Mouse (Mus musculus) forebrain, embryonic 16.5 days (tissue): ENCODE data around the gene Pank1. TPM values are rescaled to one million over a fixed set of nuclear protein-coding genes. Genes with fewer than 3 reads are reported as not detected.

Experiments used
- ATAC-seq: fragments of 200-750 bp; cut with Nextera tagmentation; 2 replicates; pipeline ENCODE4 v1.8.0; 2017; ENCODE audit warnings: mild to moderate bottlenecking, moderate library complexity
- H3K27ac ChIP-seq: fragments of 300-500 bp; sonication (generic); 2 replicates; pipeline ENCODE4 v1.5.1; 2014; ENCODE audit warnings: low read length, control low read depth
- H3K27me3 ChIP-seq: fragments of 300-500 bp; sonication (generic); replicated peaks from 2 replicates; pipeline ENCODE4 v1.6.1; 2014; ENCODE audit warnings: low read length; ENCODE audit not compliant: control insufficient read depth, insufficient read depth
- H3K36me3 ChIP-seq: fragments of 300-500 bp; sonication (generic); 2 replicates; pipeline ENCODE4 v1.6.1; 2014; ENCODE audit not compliant: control insufficient read depth, insufficient read depth
- H3K4me1 ChIP-seq: fragments of 300-500 bp; sonication (generic); replicated peaks from 2 replicates; pipeline ENCODE4 v1.6.1; 2014; ENCODE audit warnings: low read length; ENCODE audit not compliant: control insufficient read depth, insufficient read depth
- H3K4me2 ChIP-seq: fragments of 300-500 bp; sonication (generic); 2 replicates; pipeline ENCODE4 v1.6.1; 2014; ENCODE audit warnings: mild to moderate bottlenecking, low read length, control low read depth
- H3K4me3 ChIP-seq: fragments of 300-500 bp; sonication (generic); replicated peaks from 2 replicates; pipeline ENCODE4 v1.5.1; 2014; ENCODE audit warnings: mild to moderate bottlenecking, low read length, control low read depth
- H3K9ac ChIP-seq: fragments of 300-500 bp; sonication (generic); replicated peaks from 2 replicates; pipeline ENCODE4 v1.6.1; 2014; ENCODE audit warnings: low read depth, low read length, control low read depth
- H3K9me3 ChIP-seq: fragments of 300-500 bp; sonication (generic); 2 replicates; pipeline ENCODE4 v1.6.1; 2016; ENCODE audit warnings: low read length; ENCODE audit not compliant: control insufficient read depth
- WGBS: fragments of 180-500 bp; shearing (Covaris S2); extraction: QIAGEN DNeasy Blood & Tissue Kit; methylation state at CpG from one replicate; pipeline ENCODE4 v1.1.7; 2014; 5-methylcytosine and 5-hydroxymethylcytosine counted together
- polyA plus RNA-seq: library from polyadenylated mRNA; unstranded; fragments of >200 nt; fragmentation: Nextera tagmentation; extraction: Ambion mirVana; gene quantifications from 2 replicates; pipeline ENCODE4 v1.2.1, GENCODE M21; 2015

Pank1 gene
- polyA plus RNA-seq, 1 experiment from 2014 or later: 5.2 TPM

DNA sequence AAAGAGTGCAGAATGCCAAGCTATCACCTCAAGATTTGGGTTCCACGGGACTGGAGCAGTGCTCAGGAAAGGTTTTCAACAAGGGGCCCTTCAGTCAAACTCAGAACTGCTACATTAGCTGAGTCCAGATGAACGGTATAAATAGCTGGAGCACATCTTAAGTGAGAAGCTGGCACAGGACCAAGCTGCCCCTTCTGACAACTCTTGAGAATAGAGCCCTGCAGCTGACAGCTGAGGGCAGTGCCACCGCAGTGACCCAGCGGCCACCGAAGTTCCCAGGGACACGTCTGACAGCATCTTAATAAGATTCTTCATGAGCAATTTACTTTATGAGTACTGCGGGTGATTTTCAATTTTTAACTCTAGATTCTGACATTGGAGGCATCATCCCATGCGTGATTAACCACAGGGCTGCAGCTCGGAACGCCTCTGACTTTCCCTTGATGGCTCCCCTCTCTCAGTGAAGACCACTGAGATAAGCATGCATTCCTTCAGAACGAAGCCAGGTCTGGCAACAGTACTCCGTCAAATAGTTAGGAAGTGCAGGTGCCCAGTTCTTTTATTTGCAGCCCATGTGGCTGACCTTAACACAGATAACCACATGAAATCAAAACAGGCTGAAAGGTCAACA lies 23.1 kb downstream of the Pank1 start:
- H3K27ac ChIP-seq: no peak overlapping the region
- 0 out of 2 replicates have a peak, but pooled peaks cover 3% of the 10 kb centered on the region for H3K4me1 ChIP-seq
- no peak overlapping the region for H3K4me2 ChIP-seq
- no peaks in the 10 kb centered on the region for H3K27me3 ChIP-seq
- no peaks in the 10 kb centered on the region for H3K9me3 ChIP-seq
- WGBS: 60% methylated on average over 12 of the region's 12 CpGs
- ATAC-seq: no peak
- no peak overlapping the region for H3K9ac ChIP-seq
- H3K36me3 ChIP-seq: no peaks in the 10 kb centered on the region
- H3K4me3 ChIP-seq: no peak overlapping the region

DNA sequence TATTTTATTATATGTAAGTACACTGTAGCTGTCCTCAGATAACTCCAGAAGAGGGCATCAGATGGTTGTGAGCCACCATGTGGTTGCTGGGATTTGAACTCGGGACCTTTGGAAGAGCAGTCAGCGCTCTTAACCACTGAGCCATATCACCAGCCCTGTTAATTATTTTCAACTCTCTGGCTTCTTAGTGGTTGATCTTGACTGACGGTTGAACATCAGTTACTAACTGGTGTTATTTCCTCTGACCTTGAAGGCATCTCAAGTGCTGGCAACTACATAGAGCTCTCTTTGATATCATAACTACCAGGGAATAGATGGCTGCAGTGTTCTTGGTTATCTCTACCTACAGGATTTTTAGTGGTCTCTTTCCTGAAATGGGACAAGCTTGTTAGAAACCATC lies 28.1 kb downstream of the Pank1 start:
- no peak for ATAC-seq
- H3K36me3 ChIP-seq: no peaks in the 10 kb centered on the region
- no peaks in the 10 kb centered on the region for H3K27me3 ChIP-seq
- H3K4me3 ChIP-seq: no peak overlapping the region
- no peaks in the 10 kb centered on the region for H3K9me3 ChIP-seq
- H3K4me1 ChIP-seq: no peaks in the 10 kb centered on the region
- no peak overlapping the region for H3K27ac ChIP-seq
- WGBS: 94% methylated on average over 3 of the region's 3 CpGs
- no peak overlapping the region for H3K9ac ChIP-seq
- no peak overlapping the region for H3K4me2 ChIP-seq

DNA sequence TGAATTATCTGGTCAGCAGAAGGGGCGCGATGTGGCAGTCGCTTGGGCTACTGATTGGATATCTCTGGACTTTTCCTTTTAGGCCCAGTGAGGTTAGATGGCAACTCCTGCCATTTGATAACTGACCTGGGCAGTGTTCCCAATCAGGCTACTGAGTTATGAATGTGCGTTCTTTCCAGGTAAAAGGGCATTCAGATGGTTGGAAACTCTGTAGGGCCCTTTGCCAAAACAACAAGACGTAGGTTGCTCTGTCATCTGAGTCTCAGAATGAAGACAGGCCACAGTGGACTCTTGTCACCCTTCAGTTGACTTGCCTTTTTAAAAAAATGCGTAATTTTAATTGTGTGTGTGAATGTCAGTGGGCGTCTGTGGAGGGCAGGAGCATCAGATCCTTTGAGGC lies 29.8 kb downstream of the Pank1 start:
- Histone ChIP-seq H3K27me3 (no peaks in the 10 kb centered on the region), H3K4me3 (no peak overlapping the region), H3K36me3 (no peaks in the 10 kb centered on the region), H3K9me3 (no peaks in the 10 kb centered on the region), H3K9ac (no peak overlapping the region), H3K27ac (no peak overlapping the region), H3K4me2 (no peak overlapping the region), H3K4me1 (no peaks in the 10 kb centered on the region)
- 96% methylated on average over 7 of the region's 7 CpGs for WGBS
- no peak for ATAC-seq

DNA sequence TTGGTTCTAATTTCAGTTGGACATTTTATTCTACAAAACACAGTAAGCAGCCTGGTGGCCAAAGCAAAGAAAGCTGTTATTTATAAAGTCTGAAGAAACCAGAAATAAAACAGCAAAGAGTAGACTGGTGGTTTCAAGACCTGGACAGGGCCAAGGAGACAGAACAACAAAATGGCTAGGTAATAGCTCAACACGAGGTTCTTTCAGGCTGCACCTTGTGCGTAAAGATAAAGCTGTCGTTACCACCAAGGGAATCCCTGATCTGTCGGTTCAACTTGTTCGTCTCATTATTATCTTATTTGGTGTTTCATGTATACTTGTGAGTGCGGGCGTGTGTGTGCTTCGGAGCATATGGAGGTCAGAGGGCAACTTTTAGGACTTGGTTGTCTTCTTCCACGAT lies 31.1 kb downstream of the Pank1 start:
- H3K4me2 ChIP-seq: no peak overlapping the region
- H3K4me1 ChIP-seq: no peaks in the 10 kb centered on the region
- ATAC-seq: no peak
- 95% methylated on average over 9 of the region's 9 CpGs for WGBS
- H3K27me3 ChIP-seq: no peaks in the 10 kb centered on the region
- H3K9ac ChIP-seq: no peak overlapping the region
- H3K27ac ChIP-seq: no peak overlapping the region
- H3K4me3 ChIP-seq: no peak overlapping the region
- no peaks in the 10 kb centered on the region for H3K9me3 ChIP-seq
- no peaks in the 10 kb centered on the region for H3K36me3 ChIP-seq

DNA sequence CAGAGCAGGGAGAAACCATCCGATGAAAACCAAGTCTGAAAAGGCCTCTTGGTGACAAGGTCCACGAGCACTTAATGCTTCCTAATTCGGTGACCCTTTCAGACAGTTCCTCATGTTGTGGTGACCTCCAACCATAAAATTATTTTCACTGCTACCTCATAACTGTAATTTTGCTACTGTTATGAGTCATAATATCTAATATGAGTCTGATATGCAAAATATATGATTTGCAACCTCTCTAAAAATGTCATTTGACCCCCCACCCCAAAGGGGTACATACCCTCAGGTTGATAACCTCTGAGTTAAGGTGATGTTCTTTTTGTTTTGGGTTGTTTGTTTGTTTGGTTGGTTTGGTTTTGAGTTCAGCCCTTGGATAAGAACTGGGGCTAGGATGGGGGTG lies 32.2 kb downstream of the Pank1 start:
- Histone ChIP-seq H3K9me3 (no peaks in the 10 kb centered on the region), H3K4me2 (no peak overlapping the region), H3K27ac (no peak overlapping the region), H3K27me3 (no peaks in the 10 kb centered on the region), H3K36me3 (no peaks in the 10 kb centered on the region), H3K4me3 (no peak overlapping the region), H3K9ac (no peak overlapping the region), H3K4me1 (no peaks in the 10 kb centered on the region)
- 85% methylated on average over 3 of the region's 3 CpGs for WGBS
- no peak for ATAC-seq

DNA sequence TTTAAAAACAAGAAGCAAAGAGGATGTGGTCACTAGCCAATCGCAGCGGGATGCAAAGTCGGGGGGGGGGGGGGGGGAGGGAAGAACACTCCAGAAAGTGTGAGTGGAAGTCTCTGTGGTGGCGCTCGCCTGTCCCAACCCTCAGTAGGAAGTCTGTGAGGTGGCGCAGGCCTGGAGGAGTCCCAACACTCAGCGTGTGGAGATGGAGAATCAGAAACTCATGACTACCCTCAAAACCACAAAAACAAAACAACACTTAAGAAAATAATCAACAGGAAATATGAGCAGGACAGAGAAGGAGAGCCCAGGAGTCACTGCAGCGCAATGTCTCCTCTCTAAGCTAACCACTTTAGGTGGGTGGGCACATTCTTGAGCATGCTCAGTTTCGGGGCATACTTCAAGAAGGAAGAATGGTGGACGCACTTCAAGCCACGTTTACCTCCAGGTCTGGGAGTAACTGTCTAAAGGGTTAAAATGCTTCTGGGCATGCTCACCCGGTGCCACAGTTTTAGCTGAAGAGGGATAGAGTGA lies 32.7 kb downstream of the Pank1 start:
- H3K36me3 ChIP-seq: no peaks in the 10 kb centered on the region
- no peak overlapping the region for H3K4me2 ChIP-seq
- no peaks in the 10 kb centered on the region for H3K9me3 ChIP-seq
- no peak overlapping the region for H3K9ac ChIP-seq
- H3K4me1 ChIP-seq: no peaks in the 10 kb centered on the region
- H3K27me3 ChIP-seq: no peaks in the 10 kb centered on the region
- WGBS: 61% methylated on average over 12 of the region's 12 CpGs
- no peak for ATAC-seq
- no peak overlapping the region for H3K27ac ChIP-seq
- no peak overlapping the region for H3K4me3 ChIP-seq

DNA sequence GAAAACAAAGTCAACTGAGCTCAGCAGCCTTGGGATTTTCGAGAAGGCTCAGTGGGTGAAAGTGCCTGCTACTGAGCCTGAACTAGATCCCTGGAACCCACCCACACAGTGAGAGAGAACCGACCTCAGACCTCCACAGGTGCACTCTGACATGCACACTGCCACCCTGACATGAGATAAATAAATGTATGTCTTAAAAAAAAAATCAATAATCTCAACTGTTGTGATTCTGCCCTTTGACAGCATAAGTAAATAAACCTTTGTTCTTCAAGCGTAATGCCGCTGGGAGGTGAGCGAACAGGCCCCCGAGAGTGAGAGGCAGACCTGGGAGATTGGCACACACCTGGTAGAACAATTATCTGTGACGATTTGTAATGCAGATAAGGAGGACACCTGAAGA lies 33.2 kb downstream of the Pank1 start:
- Histone ChIP-seq H3K4me1 (no peaks in the 10 kb centered on the region), H3K27ac (no peak overlapping the region), H3K9me3 (no peaks in the 10 kb centered on the region), H3K9ac (no peak overlapping the region), H3K36me3 (no peaks in the 10 kb centered on the region), H3K4me2 (no peak overlapping the region), H3K27me3 (no peaks in the 10 kb centered on the region), H3K4me3 (no peak overlapping the region)
- WGBS: 70% methylated on average over 7 of the region's 7 CpGs
- ATAC-seq: no peak

DNA sequence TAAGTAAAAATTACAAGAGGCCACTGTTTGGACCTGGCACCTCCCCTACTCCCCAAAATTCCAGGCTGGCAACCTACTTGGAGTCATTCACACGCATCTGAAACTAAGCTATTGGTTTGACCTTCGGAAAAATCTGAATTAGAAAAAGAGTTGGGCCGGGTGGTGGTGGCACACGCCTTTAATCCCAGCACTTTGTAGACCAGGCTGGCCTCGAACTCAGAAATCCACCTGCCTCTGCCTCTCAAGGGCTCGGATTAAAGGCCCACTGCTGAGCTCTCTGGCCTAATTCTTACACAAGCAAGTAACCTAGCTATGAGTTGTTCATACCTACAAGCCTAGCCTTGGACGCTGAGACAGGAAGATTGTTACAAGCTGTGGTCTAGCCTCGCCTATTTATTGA lies 33.9 kb downstream of the Pank1 start:
- Histone ChIP-seq H3K4me3 (no peak overlapping the region), H3K9ac (no peak overlapping the region), H3K27me3 (no peaks in the 10 kb centered on the region), H3K27ac (no peak overlapping the region), H3K4me1 (no peaks in the 10 kb centered on the region), H3K4me2 (no peak overlapping the region), H3K9me3 (no peaks in the 10 kb centered on the region), H3K36me3 (no peaks in the 10 kb centered on the region)
- 93% methylated on average over 8 of the region's 8 CpGs for WGBS
- ATAC-seq: no peak

DNA sequence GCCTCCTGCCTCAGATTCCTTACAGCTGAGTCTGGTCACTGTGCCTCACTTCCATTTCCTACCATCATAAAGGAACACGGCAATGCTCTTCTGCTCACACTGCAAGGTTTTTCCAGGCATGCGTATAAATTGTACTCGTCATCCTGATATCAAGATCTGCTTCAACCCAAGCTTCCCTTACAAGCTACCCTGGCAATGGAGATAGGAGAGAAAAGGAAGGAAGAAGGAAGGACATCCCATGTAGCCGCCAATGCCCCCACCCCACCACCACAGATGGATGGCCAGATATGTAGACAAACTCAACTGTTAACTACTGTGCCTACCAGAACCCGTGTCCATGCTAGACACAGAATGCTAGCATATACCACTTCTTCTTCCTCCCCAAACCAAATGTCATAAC lies 34.5 kb downstream of the Pank1 start:
- Histone ChIP-seq H3K9ac (no peak overlapping the region), H3K27ac (no peak overlapping the region), H3K36me3 (no peaks in the 10 kb centered on the region), H3K4me3 (no peak overlapping the region), H3K27me3 (no peaks in the 10 kb centered on the region), H3K9me3 (no peaks in the 10 kb centered on the region), H3K4me1 (no peaks in the 10 kb centered on the region), H3K4me2 (no peak overlapping the region)
- ATAC-seq: no peak
- WGBS: 92% methylated on average over 5 of the region's 5 CpGs

DNA sequence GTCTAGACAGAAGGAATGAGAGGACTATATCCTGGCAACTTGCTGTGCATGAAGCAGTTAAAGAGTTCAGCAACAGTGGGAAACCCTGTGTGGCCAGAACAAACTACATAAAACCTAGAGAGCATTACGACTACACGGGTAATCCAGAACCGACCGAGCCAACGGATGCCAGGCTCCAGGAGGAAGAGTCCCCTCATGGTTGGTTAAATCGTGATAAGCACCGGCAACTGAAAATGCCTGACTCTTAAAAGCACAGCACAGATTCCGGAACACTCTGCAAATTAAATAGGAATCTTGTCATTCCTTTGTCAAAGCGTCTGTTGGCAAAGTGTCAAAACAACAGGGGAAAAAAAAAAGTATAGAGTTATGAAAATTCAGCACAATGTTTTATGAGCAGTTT lies 35.2 kb downstream of the Pank1 start:
- H3K4me3 ChIP-seq: no peak overlapping the region
- no peaks in the 10 kb centered on the region for H3K4me1 ChIP-seq
- no peak overlapping the region for H3K9ac ChIP-seq
- no peak overlapping the region for H3K27ac ChIP-seq
- no peaks in the 10 kb centered on the region for H3K36me3 ChIP-seq
- no peak for ATAC-seq
- H3K4me2 ChIP-seq: no peak overlapping the region
- H3K27me3 ChIP-seq: no peaks in the 10 kb centered on the region
- 75% methylated on average over 9 of the region's 9 CpGs for WGBS
- H3K9me3 ChIP-seq: no peaks in the 10 kb centered on the region
